Mouse (Mus musculus) midbrain, embryonic 15.5 days (tissue): ENCODE results near the gene Jarid2. TPM values are rescaled to one million over a fixed set of nuclear protein-coding genes. Genes with fewer than 3 reads are reported as not detected.
"Not testable (repeated sequence)": the region's sequence is repeated elsewhere in the genome, so short reads cannot be mapped to it uniquely, and the experiment has no call there.

Source experiments
- ATAC-seq: fragments of 200-750 bp; cut with Nextera tagmentation; replicated peaks from 2 replicates; pipeline ENCODE4 v1.8.0; 2017; ENCODE audit warnings: moderate TSS enrichment
- H3K27ac ChIP-seq: fragments of 300-500 bp; sonication (generic); 2 replicates; pipeline ENCODE4 v1.5.1; 2015; ENCODE audit warnings: mild to moderate bottlenecking, inconsistent platforms
- H3K27me3 ChIP-seq: fragments of 300-500 bp; sonication (generic); replicated peaks from 2 replicates; pipeline ENCODE4 v1.6.1; 2015; ENCODE audit warnings: inconsistent platforms
- H3K36me3 ChIP-seq: fragments of 300-500 bp; sonication (generic); replicated peaks from 2 replicates; pipeline ENCODE4 v1.6.1; 2015; ENCODE audit warnings: inconsistent platforms
- H3K4me1 ChIP-seq: fragments of 300-500 bp; sonication (generic); 2 replicates; pipeline ENCODE4 v1.6.1; 2015; ENCODE audit warnings: inconsistent platforms
- H3K4me2 ChIP-seq: fragments of 300-500 bp; sonication (generic); 2 replicates; pipeline ENCODE4 v1.6.1; 2015; ENCODE audit warnings: inconsistent platforms, mild to moderate bottlenecking, moderate library complexity
- H3K4me3 ChIP-seq: fragments of 300-500 bp; sonication (generic); 2 replicates; pipeline ENCODE4 v1.5.1; 2015; ENCODE audit warnings: mild to moderate bottlenecking, inconsistent platforms
- H3K9ac ChIP-seq: fragments of 300-500 bp; sonication (generic); 2 replicates; pipeline ENCODE4 v1.6.1; 2015; ENCODE audit warnings: mild to moderate bottlenecking, inconsistent platforms
- H3K9me3 ChIP-seq: fragments of 300-500 bp; sonication (generic); 2 replicates; pipeline ENCODE4 v1.6.1; 2016; ENCODE audit warnings: inconsistent platforms
- WGBS: fragments of 180-500 bp; shearing (Covaris S2); methylation state at CpG from one replicate; pipeline ENCODE4 v1.1.7; 2015; ENCODE audit warnings: mixed read lengths; 5-methylcytosine and 5-hydroxymethylcytosine counted together
- polyA plus RNA-seq: library from polyadenylated mRNA; unstranded; fragments of >200 nt; fragmentation: Nextera tagmentation; extraction: Ambion mirVana; gene quantifications from 2 replicates; pipeline ENCODE4 v1.2.1, GENCODE M21; 2015

The Jarid2 gene
- polyA plus RNA-seq, 1 experiment from 2014 or later, result 44.7 TPM

GRCm38 (mm10) chr13:44711062-44711461, 18.2 kb upstream of the Jarid2 start:
- Histone ChIP-seq H3K9me3 (no peaks in the 10 kb centered on the region), H3K4me1 (no peaks in the 10 kb centered on the region), H3K27me3 (no peaks in the 10 kb centered on the region), H3K4me2 (no peak overlapping the region), H3K9ac (no peak overlapping the region), H3K4me3 (no peak overlapping the region), H3K27ac (no peak overlapping the region), H3K36me3 (no peaks in the 10 kb centered on the region)
- 74% methylated on average over 5 of the region's 5 CpGs for WGBS
- ATAC-seq, result no peak

- H3K4me3 ChIP-seq, result no peak overlapping the region
- no peaks in the 10 kb centered on the region for H3K9me3 ChIP-seq
- no peak for ATAC-seq
- 44% methylated on average over 1 of the region's 1 CpGs for WGBS
- H3K4me1 ChIP-seq, result no peaks in the 10 kb centered on the region
- no peak overlapping the region for H3K9ac ChIP-seq
- H3K27ac ChIP-seq, result no peak overlapping the region
- no peaks in the 10 kb centered on the region for H3K36me3 ChIP-seq
- no peaks in the 10 kb centered on the region for H3K27me3 ChIP-seq
- H3K4me2 ChIP-seq, result no peak overlapping the region
Observed at GRCm38 (mm10) chr13:44711882-44712281, 17.4 kb upstream of the Jarid2 start.

GRCm38 (mm10) chr13:44715187-44715885, 13.9 kb upstream of the Jarid2 start:
- no peaks in the 10 kb centered on the region for H3K4me1 ChIP-seq
- H3K9me3 ChIP-seq, result no peaks in the 10 kb centered on the region
- ATAC-seq, result no peak
- no peak overlapping the region for H3K4me3 ChIP-seq
- WGBS, result 18% methylated on average over 10 of the region's 10 CpGs
- no peaks in the 10 kb centered on the region for H3K36me3 ChIP-seq
- no peak overlapping the region for H3K4me2 ChIP-seq
- no peak overlapping the region for H3K27ac ChIP-seq
- no peak overlapping the region for H3K9ac ChIP-seq
- H3K27me3 ChIP-seq, result no peaks in the 10 kb centered on the region

GRCm38 (mm10) chr13:44717838-44718237, 11.4 kb upstream of the Jarid2 start:
- H3K36me3 ChIP-seq, result no peaks in the 10 kb centered on the region
- no peak overlapping the region for H3K4me3 ChIP-seq
- no peak overlapping the region for H3K9ac ChIP-seq
- H3K4me2 ChIP-seq, result no peak overlapping the region
- H3K4me1 ChIP-seq, result no peaks in the 10 kb centered on the region
- H3K9me3 ChIP-seq, result no peaks in the 10 kb centered on the region
- ATAC-seq, result no peak
- H3K27ac ChIP-seq, result no peak overlapping the region
- H3K27me3 ChIP-seq, result no peaks in the 10 kb centered on the region
- WGBS, result 95% methylated on average over 9 of the region's 9 CpGs

GRCm38 (mm10) chr13:44718465-44718864, 10.8 kb upstream of the Jarid2 start:
- 87% methylated on average over 5 of the region's 5 CpGs for WGBS
- H3K36me3 ChIP-seq, H3K4me1 ChIP-seq: not testable (repeated sequence)

GRCm38 (mm10) chr13:44720094-44720493, 9.2 kb upstream of the Jarid2 start:
- H3K9ac ChIP-seq, result no peak overlapping the region
- no peak for ATAC-seq
- H3K27ac ChIP-seq, result no peak overlapping the region
- no peak overlapping the region for H3K4me2 ChIP-seq
- no peaks in the 10 kb centered on the region for H3K27me3 ChIP-seq
- no peaks in the 10 kb centered on the region for H3K36me3 ChIP-seq
- H3K4me1 ChIP-seq, result no peaks in the 10 kb centered on the region
- no peak overlapping the region for H3K4me3 ChIP-seq
- WGBS, result 100% methylated on average over 1 of the region's 1 CpGs
- H3K9me3 ChIP-seq, result no peaks in the 10 kb centered on the region

More at GRCm38 (mm10) chr13:44718465-44718864, 10.8 kb upstream of the Jarid2 start:
- not testable (repeated sequence) for H3K9ac ChIP-seq, ATAC-seq, H3K27ac ChIP-seq, H3K4me2 ChIP-seq, H3K4me3 ChIP-seq, H3K27me3 ChIP-seq, H3K9me3 ChIP-seq

GRCm38 (mm10) chr13:44721891-44722547, 7.3 kb upstream of the Jarid2 start:
- Histone ChIP-seq H3K27ac (no peak overlapping the region), H3K4me2 (no peak overlapping the region), H3K27me3 (no peaks in the 10 kb centered on the region), H3K9ac (no peak overlapping the region), H3K4me1 (no peaks in the 10 kb centered on the region), H3K36me3 (no peaks in the 10 kb centered on the region), H3K9me3 (no peaks in the 10 kb centered on the region), H3K4me3 (no peak overlapping the region)
- WGBS, result 81% methylated on average over 5 of the region's 5 CpGs
- no peak for ATAC-seq

- 92% methylated on average over 9 of the region's 9 CpGs for WGBS
- H3K9me3 ChIP-seq, H3K27ac ChIP-seq, ATAC-seq, H3K27me3 ChIP-seq, H3K4me3 ChIP-seq, H3K4me1 ChIP-seq, H3K4me2 ChIP-seq, H3K36me3 ChIP-seq, H3K9ac ChIP-seq: not testable (repeated sequence)
Observed at GRCm38 (mm10) chr13:44723522-44723921, 5.8 kb upstream of the Jarid2 start.

GRCm38 (mm10) chr13:44728145-44728880, 961 bp upstream of the Jarid2 start:
- no peaks in the 10 kb centered on the region for H3K9me3 ChIP-seq
- WGBS, result 20% methylated on average over 1 of the region's 1 CpGs

GRCm38 (mm10) chr13:44730146-44730864, 1.0 kb downstream of the Jarid2 start:
- H3K27me3 ChIP-seq, result no peaks in the 10 kb centered on the region
- peaks cover 20% of the 10 kb centered on the region for H3K4me1 ChIP-seq
- peak overlapping the region; percentile 91 for H3K4me2 ChIP-seq
- no peaks in the 10 kb centered on the region for H3K36me3 ChIP-seq
- H3K4me3 ChIP-seq, result peak overlapping the region; percentile 80
- peak; percentile 98 for ATAC-seq
- no peaks in the 10 kb centered on the region for H3K9me3 ChIP-seq
- under 1% methylated on average over 70 of the region's 87 CpGs for WGBS
- peak overlapping the region; percentile 99 for H3K27ac ChIP-seq
- H3K9ac ChIP-seq, result peak overlapping the region; percentile 84

More at GRCm38 (mm10) chr13:44728145-44728880, 961 bp upstream of the Jarid2 start:
- H3K27ac ChIP-seq, result no peak overlapping the region
- H3K36me3 ChIP-seq, result no peaks in the 10 kb centered on the region
- H3K4me2 ChIP-seq, result no peak overlapping the region
- H3K27me3 ChIP-seq, result no peaks in the 10 kb centered on the region
- no peak overlapping the region for H3K9ac ChIP-seq
- H3K4me1 ChIP-seq, result peaks cover 6% of the 10 kb centered on the region
- no peak overlapping the region for H3K4me3 ChIP-seq
- no peak for ATAC-seq

- H3K9ac ChIP-seq, result peak overlapping the region; percentile 75
- no peaks in the 10 kb centered on the region for H3K9me3 ChIP-seq
- under 1% methylated on average over 37 of the region's 41 CpGs for WGBS
- no peaks in the 10 kb centered on the region for H3K36me3 ChIP-seq
- ATAC-seq, result peak; percentile 84
- no peaks in the 10 kb centered on the region for H3K27me3 ChIP-seq
- peak overlapping the region; percentile 99 for H3K27ac ChIP-seq
- H3K4me1 ChIP-seq, result peaks cover 26% of the 10 kb centered on the region
- peak overlapping the region; percentile 80 for H3K4me3 ChIP-seq
- peak overlapping the region; percentile 89 for H3K4me2 ChIP-seq
Observed at GRCm38 (mm10) chr13:44730939-44731551, 1.8 kb downstream of the Jarid2 start.
